Mouse (Mus musculus) right cerebral cortex, postnatal 36 days (tissue): ENCODE results near the gene Cpeb2.

Experiments used
- DNase-seq, 2 experiments: peaks; one replicate each; pipeline ENCODE4 v3.0.0; 2022; ENCODE audit warnings: low spot score in 2 of 2, mixed read lengths in 1 of 2

Cpeb2 gene

GRCm38 (mm10) chr5:43324311-43324862 is 91.4 kb downstream of the Cpeb2 start:
- DNase-seq: no peak

GRCm38 (mm10) chr5:43325561-43325960 is 92.6 kb downstream of the Cpeb2 start:
- no peak for DNase-seq

- DNase-seq: peak; percentile 29 to 30
Measured at GRCm38 (mm10) chr5:43328579-43328978, 95.6 kb downstream of the Cpeb2 start.

- no peak for DNase-seq
Measured at GRCm38 (mm10) chr5:43330260-43330659, 97.3 kb downstream of the Cpeb2 start.

GRCm38 (mm10) chr5:43334469-43334868 is 101.5 kb downstream of the Cpeb2 start:
- DNase-seq: no peak

GRCm38 (mm10) chr5:43337212-43337611 is 104.2 kb downstream of the Cpeb2 start:
- no peak for DNase-seq

GRCm38 (mm10) chr5:43338771-43339475 is 106.0 kb downstream of the Cpeb2 start:
- DNase-seq: no peak
